Mouse (Mus musculus) cerebellum, adult 2 months (tissue): ENCODE data around the gene Olfr1491. TPM values are rescaled to one million over a fixed set of nuclear protein-coding genes. Genes with fewer than 3 reads are reported as not detected.
A peak's percentile ranks its signal among the peaks of the same experiment; 100 is the strongest.

ENCODE experiments used
- DNase-seq, 2 experiments: peaks; one replicate each; pipeline ENCODE4 v3.0.0; 2021
- H3K27ac ChIP-seq: fragments of 200-500 bp; 2 replicates; pipeline ENCODE4 v1.5.1; 2012; ENCODE audit warnings: low read length, control low read depth, inconsistent platforms; ENCODE audit not compliant: insufficient read depth
- H3K27me3 ChIP-seq: fragments of 200-500 bp; 2 replicates; pipeline ENCODE4 v1.6.1; 2012; ENCODE audit warnings: inconsistent platforms, mild to moderate bottlenecking, low read length, moderate library complexity; ENCODE audit not compliant: control insufficient read depth, insufficient read depth
- H3K4me1 ChIP-seq: fragments of 200-500 bp; 2 replicates; pipeline ENCODE4 v1.6.1; 2011; ENCODE audit warnings: low read length; ENCODE audit not compliant: control insufficient read depth, insufficient read depth
- H3K4me3 ChIP-seq: fragments of 200-500 bp; replicated peaks from 2 replicates; pipeline ENCODE3; 2011; ENCODE audit warnings: mild to moderate bottlenecking, low read depth, low read length, control low read depth; ENCODE audit not compliant: insufficient read depth
- CTCF ChIP-seq: fragments of 200-500 bp; IDR thresholded peaks from 2 replicates; pipeline ENCODE4 v1.5.1; 2011; ENCODE audit warnings: low read depth, mild to moderate bottlenecking, control low read depth, low read length, moderate library complexity, borderline replicate concordance; ENCODE audit not compliant: insufficient read depth
- POLR2A ChIP-seq: fragments of 200-500 bp; IDR thresholded peaks from 2 replicates; pipeline ENCODE4 v1.6.1; 2011; ENCODE audit warnings: low read length, control low read depth, borderline replicate concordance; ENCODE audit not compliant: insufficient read depth
- WGBS: fragments of 180-500 bp; shearing (Covaris S2); methylation state at CpG from one replicate; pipeline ENCODE4 v1.1.7; 2018; 5-methylcytosine and 5-hydroxymethylcytosine counted together
- polyA plus RNA-seq: library from polyadenylated mRNA; depleted of rRNA; stranded (reverse); fragments of >200 nt; gene quantifications from 2 replicates; pipeline ENCODE4 v1.2.3, GENCODE M21; 2012; rRNA removed

Gene Olfr1491
- not detected in 2 replicates for polyA plus RNA-seq

DNA sequence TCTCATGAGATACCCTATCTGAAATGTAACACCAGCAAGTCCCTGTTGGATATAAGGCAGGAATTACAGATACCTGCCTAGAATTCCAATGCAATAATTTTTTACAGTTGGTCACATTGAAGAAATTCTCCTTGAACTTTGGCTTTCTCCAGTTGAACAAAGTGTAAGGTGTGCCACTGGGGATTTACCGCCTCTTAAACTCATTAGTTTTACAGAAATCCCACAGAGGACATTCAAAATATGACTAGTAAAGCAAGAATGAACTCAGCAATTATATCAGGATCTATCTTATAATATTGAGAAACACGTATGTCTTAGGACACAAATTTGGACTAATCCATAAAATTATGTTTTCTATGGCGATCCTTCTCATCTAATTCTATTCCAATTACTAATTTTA, at the start of gene Olfr1491:
Olfr1491 (plus strand) TSS at position 301 of the 400 bp plus-strand sequence.
- no peak for DNase-seq
- Histone ChIP-seq H3K4me3 (no peak within 1 kb of the TSS), H3K4me1 (no peaks in the 10 kb centered on the region), H3K27me3 (no peaks in the 10 kb centered on the region), H3K27ac (no peak within 1 kb of the TSS)
- 71% methylated on average over 3 of the region's 3 CpGs for WGBS
- TF ChIP-seq POLR2A (no peak), CTCF (no peak)

DNA sequence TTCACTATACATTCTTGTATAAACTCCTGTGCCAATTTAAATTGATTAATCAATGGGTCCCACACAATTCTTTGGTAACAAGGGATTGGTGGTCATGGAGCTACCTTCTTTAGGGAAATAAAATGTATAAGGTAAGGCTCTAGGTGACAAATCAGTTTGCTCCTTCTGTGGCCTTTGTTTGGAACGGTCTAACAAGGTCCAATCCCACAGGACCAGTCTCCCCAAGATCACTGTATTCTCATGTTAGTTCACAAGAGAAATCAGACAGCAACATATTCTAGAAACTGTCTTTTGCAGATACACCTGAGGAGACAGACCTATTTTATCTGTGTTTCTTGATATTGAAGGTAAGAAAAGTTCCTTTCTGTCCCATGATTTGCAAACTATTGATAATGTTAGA, 46.3 kb upstream of the Olfr1491 start, which contains the start of gene Olfr1490:
Olfr1490 (plus strand) TSS at position 301 of the 400 bp plus-strand sequence.
- Histone ChIP-seq H3K4me3 (no peak within 1 kb of the TSS), H3K27ac (no peak within 1 kb of the TSS), H3K27me3 (no peaks in the 10 kb centered on the region), H3K4me1 (no peaks in the 10 kb centered on the region)
- no peak for DNase-seq
- WGBS = 34% methylated on average over 1 of the region's 1 CpGs
- TF ChIP-seq CTCF (no peak), POLR2A (no peak)

- no peaks in the 10 kb centered on the region for H3K4me1 ChIP-seq
- TF ChIP-seq CTCF (no peak), POLR2A (no peak)
- H3K4me3 ChIP-seq = no peak within 1 kb of the TSS
- H3K27ac ChIP-seq = no peak within 1 kb of the TSS
- WGBS = 38% methylated on average over 2 of the region's 2 CpGs
- DNase-seq = no peak
- H3K27me3 ChIP-seq = no peaks in the 10 kb centered on the region
Measured at GRCm38 (mm10) chr19:13722978-13723377, 25.9 kb downstream of the Olfr1491 start, which contains the start of gene Olfr1493-ps1. Olfr1493-ps1 (plus strand) TSS chr19:13723278.

- TF ChIP-seq POLR2A (no peak), CTCF (no peak)
- H3K4me3 ChIP-seq = no peak within 1 kb of the TSS
- DNase-seq = no peak
- no peaks in the 10 kb centered on the region for H3K4me1 ChIP-seq
- no peak within 1 kb of the TSS for H3K27ac ChIP-seq
- 85% methylated on average over 4 of the region's 4 CpGs for WGBS
- no peaks in the 10 kb centered on the region for H3K27me3 ChIP-seq
Measured at GRCm38 (mm10) chr19:13739428-13739827, 42.4 kb downstream of the Olfr1491 start, which contains the start of gene Olfr1494. Olfr1494 (plus strand) TSS chr19:13739728.

DNA sequence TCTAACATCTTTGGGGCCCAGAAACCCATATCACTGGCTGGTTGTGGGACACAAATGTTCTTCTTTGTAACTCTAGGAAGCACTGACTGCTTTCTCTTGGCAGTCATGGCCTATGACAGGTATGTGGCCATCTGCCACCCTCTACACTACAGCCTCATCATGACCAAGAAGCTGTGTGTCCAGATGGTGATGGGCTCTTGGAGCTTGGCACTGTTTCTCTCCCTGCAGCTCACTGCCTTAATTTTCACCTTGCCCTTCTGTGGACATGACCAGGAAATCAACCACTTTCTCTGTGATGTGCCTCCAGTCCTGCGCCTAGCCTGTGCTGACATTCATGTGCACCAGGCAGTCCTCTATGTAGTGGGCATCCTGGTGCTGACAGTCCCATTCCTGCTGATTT, 52.3 kb downstream of the Olfr1491 start:
- TF ChIP-seq CTCF (no peak), POLR2A (no peak)
- Histone ChIP-seq H3K4me3 (no peak overlapping the region), H3K27ac (no peak overlapping the region), H3K27me3 (no peaks in the 10 kb centered on the region), H3K4me1 (no peaks in the 10 kb centered on the region)
- peak; percentile 40 to 56 for DNase-seq
- 56% methylated on average over 1 of the region's 1 CpGs for WGBS

Other genes starting within 250 kb of the Olfr1491 start
- gene Olfr1472, start 241.2 kb upstream of the Olfr1491 start, polyA plus RNA-seq = not detected in 2 replicates
- not detected in 2 replicates for gene Olfr1474, start 227.7 kb upstream of the Olfr1491 start, polyA plus RNA-seq
- gene Olfr1475, start 217.1 kb upstream of the Olfr1491 start, polyA plus RNA-seq = not detected in 2 replicates
- not detected in 2 replicates for gene Olfr1477, start 196.7 kb upstream of the Olfr1491 start, polyA plus RNA-seq
- not detected in 2 replicates for gene Olfr1480, start 169.4 kb upstream of the Olfr1491 start, polyA plus RNA-seq
- not detected in 2 replicates for gene Olfr1484, start 113.8 kb upstream of the Olfr1491 start, polyA plus RNA-seq
- gene Olfr1487, start 79.9 kb upstream of the Olfr1491 start, polyA plus RNA-seq = not detected in 2 replicates
- not detected in 2 replicates for gene Olfr1489, start 65.6 kb upstream of the Olfr1491 start, polyA plus RNA-seq
- gene Olfr1490, start 46.2 kb upstream of the Olfr1491 start, polyA plus RNA-seq = not detected in 2 replicates
- gene Olfr1493-ps1, start 26.0 kb downstream of the Olfr1491 start, polyA plus RNA-seq = not detected in 2 replicates
- gene Olfr1494, start 42.5 kb downstream of the Olfr1491 start, polyA plus RNA-seq = not detected in 2 replicates
- gene Olfr1495, start 67.3 kb downstream of the Olfr1491 start, polyA plus RNA-seq = not detected in 2 replicates
- gene Olfr1496, start 80.6 kb downstream of the Olfr1491 start, polyA plus RNA-seq = not detected in 2 replicates
- not detected in 2 replicates for gene Olfr1497, start 100.9 kb downstream of the Olfr1491 start, polyA plus RNA-seq
- not detected in 2 replicates for gene Olfr1499, start 122.2 kb downstream of the Olfr1491 start, polyA plus RNA-seq
- gene Olfr1500, start 133.2 kb downstream of the Olfr1491 start, polyA plus RNA-seq = not detected in 2 replicates
- not detected in 2 replicates for gene Olfr1501, start 153.4 kb downstream of the Olfr1491 start, polyA plus RNA-seq
- not detected in 2 replicates for gene Olfr1502, start 164.5 kb downstream of the Olfr1491 start, polyA plus RNA-seq
- not detected in 2 replicates for gene Olfr1504, start 200.7 kb downstream of the Olfr1491 start, polyA plus RNA-seq
- gene Olfr1505, start 216.3 kb downstream of the Olfr1491 start, polyA plus RNA-seq = not detected in 2 replicates